In genomic region chr4:139535127-139535695, GRCm38 (mm10) we compare ENCODE assay signal across 8 mouse cellular contexts. TPM values are rescaled to one million over a fixed set of nuclear protein-coding genes. Genes with fewer than 3 reads are reported as not detected.
DNase-seq lines count a peak whose midpoint lies in the region; ATAC-seq and TF ChIP-seq lines count a peak whose summit lies in the region.

No protein-coding gene starts in this region.

- no peak overlapping the region for H3K9ac ChIP-seq in limb, embryonic 14.5 days (ENCODE audit: low read depth, low read length, severe bottlenecking)

- H3K27me3 ChIP-seq in limb, embryonic 14.5 days (ENCODE audit: control insufficient read depth, insufficient read depth, low read length) = no peaks in the 10 kb centered on the region

- intact Hi-C loops in heart, postnatal 25 days (cut with DNase I) = no loop called here
- intact Hi-C loops in left cerebral cortex, postnatal 25 days (cut with DNase I) = no loop called here

- no peaks in the 10 kb centered on the region for H3K36me3 ChIP-seq in limb, embryonic 14.5 days (ENCODE audit: control insufficient read depth, insufficient read depth, low read length)

- H3K4me2 ChIP-seq in limb, embryonic 14.5 days (replicated peaks; ENCODE audit: low read depth, low read length, severe bottlenecking) = no peak overlapping the region

- H3K27ac ChIP-seq in limb, embryonic 14.5 days (replicated peaks; ENCODE audit: low read depth, low read length) = no peak overlapping the region

- 0 out of 2 replicates have a peak, but pooled peaks cover 7% of the 10 kb centered on the region for H3K4me1 ChIP-seq in limb, embryonic 14.5 days (ENCODE audit: control insufficient read depth, insufficient read depth, low read length)

- ATAC-seq in limb, embryonic 14.5 days (ENCODE audit: low FRiP score, low read depth) = 0 out of 2 replicates have a peak, but pooled peaks have one; percentile 34
- ATAC-seq in monocyte, adult 5-6 weeks (replicated peaks; ENCODE audit: insufficient number of reproducible peaks, low FRiP score, low TSS enrichment, poor library complexity, severe bottlenecking) = no peak; the same call in 1 of the 2 replicates

- 40% methylated on average over 12 of the region's 12 CpGs for WGBS in limb, embryonic 14.5 days

- no peak for TF ChIP-seq POLR2A in limb, embryonic 14.5 days (IDR thresholded peaks at IDR 0.05; ENCODE audit: borderline replicate concordance, extremely low read depth, insufficient read depth, insufficient read length)

- H3K9me3 ChIP-seq in limb, embryonic 14.5 days (ENCODE audit: control insufficient read depth, low read length) = no peaks in the 10 kb centered on the region

- no peak overlapping the region for H3K4me3 ChIP-seq in limb, embryonic 14.5 days (replicated peaks; ENCODE audit: low read length)

- DNase-seq in NIH3T3 (ENCODE audit: low read depth) = peak; percentile 53
- DNase-seq in embryo, embryonic 10.5 days (ENCODE audit: low spot score) = peak; percentile 71
- DNase-seq in heart, postnatal 25 days (ENCODE audit: low spot score) = peak; percentile 38
- DNase-seq in limb, embryonic 14.5 days (ENCODE audit: low spot score) = no peak
- peak; percentile 28 for DNase-seq in retina, postnatal 1 day
- no peak for DNase-seq in left cerebral cortex, postnatal 25 days (ENCODE audit: low spot score in 2 of 2)
- no peak for DNase-seq in gastrocnemius, postnatal 4 days (ENCODE audit: low spot score in 2 of 2)

RNA-seq across cellular contexts. Expression of gene Iffo2, which starts 4.9 kb away (rescaled TPM):
- 1 to 10 TPM; 5.5 to 6.0 TPM for total RNA-seq in heart, postnatal 25 days (2021)
- 8.8 and 9.9 TPM in 2 replicates for polyA plus RNA-seq in limb, embryonic 14.5 days (2012; rRNA removed)
- polyA plus RNA-seq in limb, embryonic 14.5 days (2014; fragmentation: Nextera tagmentation; extraction: Ambion mirVana) = 5.8 and 5.9 TPM in 2 replicates
- 11.1 to 19.2 TPM (median 11.7 TPM) in 3 replicates for total RNA-seq in monocyte, adult 5-6 weeks (2017)
- 10 to 100 TPM; 15.9 to 17.2 TPM for total RNA-seq in left cerebral cortex, postnatal 25 days (2021)
- total RNA-seq in gastrocnemius, postnatal 4 days (2021) = 10 to 100 TPM; 11.5 to 11.8 TPM

Comparison
In these comparisons a context has a peak if more than half of its experiments do, and no peak if none do; other contexts are left out.
1. DNase-seq: peak in NIH3T3 (single experiment), embryo, embryonic 10.5 days (single experiment), heart, postnatal 25 days (single experiment) and retina, postnatal 1 day (single experiment); none in limb, embryonic 14.5 days (single experiment), left cerebral cortex, postnatal 25 days (0 of 2) and gastrocnemius, postnatal 4 days (0 of 2).